Mouse (Mus musculus) limb, embryonic 12.5 days (tissue): Measurements from ENCODE around the gene Nfyb. TPM values are rescaled to one million over a fixed set of nuclear protein-coding genes. Genes with fewer than 3 reads are reported as not detected.

Experiments
- ATAC-seq: fragments of 200-750 bp; cut with Nextera tagmentation; 2 replicates; pipeline ENCODE4 v1.8.0; 2017; ENCODE audit warnings: low read depth, moderate TSS enrichment; ENCODE audit not compliant: insufficient number of reproducible peaks, insufficient read depth, low FRiP score, low TSS enrichment
- H3K27ac ChIP-seq: fragments of 300-500 bp; sonication (generic); 2 replicates; pipeline ENCODE4 v1.5.1; 2016; ENCODE audit warnings: mild to moderate bottlenecking, moderate library complexity
- H3K27me3 ChIP-seq: fragments of 300-500 bp; sonication (generic); 2 replicates; pipeline ENCODE4 v1.6.1; 2016; ENCODE audit warnings: mild to moderate bottlenecking, moderate library complexity
- H3K36me3 ChIP-seq: fragments of 300-500 bp; sonication (generic); 2 replicates; pipeline ENCODE4 v1.6.1; 2016; ENCODE audit warnings: mild to moderate bottlenecking, moderate library complexity
- H3K4me1 ChIP-seq: fragments of 300-500 bp; sonication (generic); replicated peaks from 2 replicates; pipeline ENCODE4 v1.6.1; 2016
- H3K4me2 ChIP-seq: fragments of 300-500 bp; sonication (generic); 2 replicates; pipeline ENCODE4 v1.6.1; 2016; ENCODE audit warnings: mild to moderate bottlenecking, moderate library complexity
- H3K4me3 ChIP-seq: fragments of 300-500 bp; sonication (generic); replicated peaks from 2 replicates; pipeline ENCODE4 v1.5.1; 2016; ENCODE audit warnings: mild to moderate bottlenecking
- H3K9ac ChIP-seq: fragments of 300-500 bp; sonication (generic); replicated peaks from 2 replicates; pipeline ENCODE4 v1.6.1; 2016; ENCODE audit warnings: mild to moderate bottlenecking, moderate library complexity
- H3K9me3 ChIP-seq: fragments of 300-500 bp; sonication (generic); 2 replicates; pipeline ENCODE4 v1.6.1; 2016; ENCODE audit warnings: mild to moderate bottlenecking, moderate library complexity
- WGBS: fragments of 180-500 bp; shearing (Covaris S2); methylation state at CpG from one replicate; pipeline ENCODE4 v1.1.7; 2016; 5-methylcytosine and 5-hydroxymethylcytosine counted together
- polyA plus RNA-seq: library from polyadenylated mRNA; unstranded; fragments of >200 nt; fragmentation: Nextera tagmentation; extraction: Ambion mirVana; gene quantifications from 2 replicates; pipeline ENCODE4 v1.2.1, GENCODE M21; 2016

Gene Nfyb
- polyA plus RNA-seq, 1 experiment from 2014 or later = 66.8 TPM

DNA sequence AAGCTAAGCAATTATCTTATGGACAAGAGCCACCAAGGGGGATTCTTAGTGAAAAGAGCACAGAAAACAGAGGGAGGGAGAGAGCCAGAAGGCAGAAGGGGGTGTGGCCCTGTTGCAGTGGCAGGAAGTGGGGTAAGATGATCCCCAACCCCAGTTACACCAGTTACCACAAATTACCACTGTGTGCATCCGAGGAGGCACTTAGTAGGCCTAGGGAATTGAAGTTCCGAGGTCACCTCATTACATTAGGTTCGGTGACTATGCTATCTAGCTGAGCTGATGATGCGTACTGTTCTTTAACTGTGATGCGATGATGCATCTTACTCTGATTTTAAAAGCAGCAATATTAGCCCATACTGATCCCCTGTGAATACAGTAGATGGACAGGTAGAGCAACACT lies 4.2 kb downstream of the Nfyb start:
- H3K27ac ChIP-seq = no peak overlapping the region
- WGBS = 88% methylated on average over 5 of the region's 5 CpGs
- peaks cover 50% of the 10 kb centered on the region for H3K4me1 ChIP-seq
- H3K4me2 ChIP-seq = no peak overlapping the region
- peaks cover 4% of the 10 kb centered on the region; the same call in 1 of the 2 replicates for H3K9me3 ChIP-seq
- H3K27me3 ChIP-seq = no peaks in the 10 kb centered on the region
- H3K36me3 ChIP-seq = peaks cover 67% of the 10 kb centered on the region
- H3K9ac ChIP-seq = no peak overlapping the region
- no peak overlapping the region for H3K4me3 ChIP-seq
- no peak for ATAC-seq

DNA sequence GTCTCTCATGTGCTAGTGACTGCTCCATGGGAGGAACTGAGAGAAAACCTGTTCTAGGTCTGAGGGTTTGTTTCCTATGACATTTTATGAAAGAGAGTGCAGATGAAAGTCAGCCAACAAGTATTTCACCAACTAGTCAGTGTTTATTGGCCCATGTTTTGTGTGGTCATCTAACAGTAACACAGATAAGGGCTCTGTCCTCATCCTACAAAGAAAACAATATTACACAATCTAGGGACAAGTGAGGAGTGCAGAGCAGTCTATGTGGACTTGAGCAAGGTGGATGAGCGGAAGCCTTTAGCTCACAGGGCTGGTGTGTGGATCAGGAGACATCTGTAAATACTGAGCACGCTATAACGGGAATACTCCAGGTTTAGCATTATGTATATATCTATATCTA lies 5.1 kb downstream of the Nfyb start:
- Histone ChIP-seq H3K4me2 (no peak overlapping the region), H3K27me3 (no peaks in the 10 kb centered on the region), H3K9me3 (peaks cover 4% of the 10 kb centered on the region; the same call in 1 of the 2 replicates), H3K4me3 (no peak overlapping the region), H3K27ac (no peak overlapping the region), H3K36me3 (peaks cover 75% of the 10 kb centered on the region), H3K9ac (no peak overlapping the region), H3K4me1 (peaks cover 47% of the 10 kb centered on the region)
- no peak for ATAC-seq
- WGBS = over 99% methylated on average over 3 of the region's 3 CpGs

DNA sequence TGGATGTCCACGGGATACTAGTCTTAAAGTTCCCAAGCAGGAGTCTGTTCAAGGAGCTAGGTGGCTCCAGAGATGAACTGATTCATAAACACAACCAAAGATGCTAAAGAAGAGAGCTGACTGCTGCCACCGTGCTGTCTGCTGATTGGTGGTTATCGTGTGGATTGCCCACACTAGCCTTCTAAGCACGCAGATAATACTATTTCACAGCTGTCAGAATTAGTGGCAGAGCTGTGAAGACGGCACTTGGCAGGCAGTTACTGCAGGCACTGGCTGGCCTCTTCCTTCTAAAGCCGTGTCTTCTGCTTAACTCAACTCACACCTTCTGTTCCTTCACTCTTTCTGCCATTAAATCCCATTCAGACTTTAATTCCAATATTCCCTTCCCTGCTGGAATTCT lies 5.6 kb downstream of the Nfyb start:
- no peak overlapping the region for H3K4me3 ChIP-seq
- H3K27ac ChIP-seq = no peak overlapping the region
- H3K9me3 ChIP-seq = peaks cover 4% of the 10 kb centered on the region; the same call in 1 of the 2 replicates
- WGBS = 84% methylated on average over 6 of the region's 6 CpGs
- no peak overlapping the region for H3K9ac ChIP-seq
- peaks cover 80% of the 10 kb centered on the region for H3K36me3 ChIP-seq
- H3K27me3 ChIP-seq = no peaks in the 10 kb centered on the region
- peaks cover 47% of the 10 kb centered on the region for H3K4me1 ChIP-seq
- no peak for ATAC-seq
- no peak overlapping the region for H3K4me2 ChIP-seq

DNA sequence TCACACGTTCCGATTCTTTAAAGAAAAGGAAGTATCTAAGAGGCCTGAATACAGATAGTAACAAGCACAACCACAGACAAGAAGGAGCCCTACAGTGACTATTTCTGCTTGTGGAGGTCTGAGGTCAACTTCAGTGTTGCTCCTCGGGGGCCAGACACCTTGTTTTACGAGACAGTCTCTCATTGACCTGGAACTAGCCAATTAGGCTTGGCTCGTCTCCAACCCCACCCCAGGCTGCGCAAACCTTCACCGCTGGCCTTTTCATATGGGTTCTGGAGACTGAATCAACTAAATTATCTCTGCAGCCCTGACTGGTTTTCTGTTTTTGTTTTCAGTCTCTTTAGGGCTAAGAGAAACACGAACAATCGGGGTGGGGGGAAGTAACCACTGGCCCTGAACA lies 6.6 kb downstream of the Nfyb start:
- Histone ChIP-seq H3K27ac (no peak overlapping the region), H3K4me2 (no peak overlapping the region), H3K36me3 (peaks cover 90% of the 10 kb centered on the region), H3K9me3 (peaks cover 4% of the 10 kb centered on the region; the same call in 1 of the 2 replicates), H3K4me1 (peaks cover 44% of the 10 kb centered on the region), H3K27me3 (no peaks in the 10 kb centered on the region), H3K9ac (no peak overlapping the region), H3K4me3 (no peak overlapping the region)
- no peak for ATAC-seq
- WGBS = 59% methylated on average over 9 of the region's 9 CpGs

DNA sequence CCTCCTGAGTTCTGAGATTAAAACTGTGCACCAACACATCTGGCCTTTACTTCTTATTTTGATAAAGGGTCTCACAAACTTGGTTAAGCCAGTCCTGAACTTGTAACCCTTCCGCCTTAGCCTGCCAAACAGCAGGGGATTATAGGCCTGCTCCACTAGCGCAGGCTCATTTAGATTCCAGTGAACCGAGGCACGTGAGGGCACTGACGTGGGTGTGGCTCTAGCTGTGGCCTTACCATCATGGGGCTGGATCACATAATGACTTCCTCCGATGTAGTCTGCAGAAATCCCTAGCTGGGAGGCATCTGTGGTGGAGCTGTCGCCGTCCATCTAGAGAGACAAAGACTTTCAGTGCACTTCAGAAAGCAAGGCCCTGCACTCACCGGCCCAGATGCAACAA lies 7.5 kb downstream of the Nfyb start:
- WGBS = 90% methylated on average over 9 of the region's 9 CpGs
- H3K27ac ChIP-seq = no peak overlapping the region
- H3K9me3 ChIP-seq = peaks cover 4% of the 10 kb centered on the region; the same call in 1 of the 2 replicates
- no peak overlapping the region for H3K9ac ChIP-seq
- no peaks in the 10 kb centered on the region for H3K27me3 ChIP-seq
- ATAC-seq = no peak
- H3K4me3 ChIP-seq = no peak overlapping the region
- H3K4me2 ChIP-seq = no peak overlapping the region
- peaks cover 37% of the 10 kb centered on the region for H3K4me1 ChIP-seq
- peaks cover 98% of the 10 kb centered on the region for H3K36me3 ChIP-seq

DNA sequence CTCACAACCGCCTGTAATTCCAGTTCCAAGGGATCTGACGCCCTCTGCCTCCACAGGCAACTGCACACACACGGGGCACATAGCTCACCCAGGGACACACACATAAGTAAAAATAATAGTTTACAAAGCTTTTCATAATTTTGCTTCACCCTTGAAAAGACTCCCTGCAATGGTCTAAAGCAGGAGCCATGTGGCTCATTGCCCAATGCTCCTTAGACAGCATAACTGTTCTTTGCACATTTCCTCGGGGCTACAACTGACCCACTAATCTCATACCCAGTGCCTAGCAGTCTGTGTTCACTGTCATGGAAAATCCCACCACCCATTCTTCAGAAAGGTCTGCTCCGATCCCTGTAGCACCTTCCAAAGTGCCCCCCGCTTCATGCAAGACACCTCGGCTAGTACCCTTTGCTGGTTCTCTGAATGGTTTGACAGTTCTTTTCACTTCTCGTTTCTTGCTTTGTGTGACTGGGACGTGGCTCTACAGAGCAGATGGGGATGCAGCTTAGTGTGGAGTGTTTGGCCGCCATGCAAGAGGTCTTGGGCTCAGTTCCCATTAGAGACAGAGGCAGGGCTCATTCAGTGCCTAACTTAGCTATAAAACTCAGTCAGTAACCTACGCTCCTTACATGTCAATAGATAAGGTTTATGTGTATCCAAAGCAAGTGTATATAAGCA lies 8.6 kb downstream of the Nfyb start:
- Histone ChIP-seq H3K4me2 (no peak overlapping the region), H3K4me1 (peaks cover 26% of the 10 kb centered on the region), H3K27ac (no peak overlapping the region), H3K27me3 (no peaks in the 10 kb centered on the region), H3K9ac (no peak overlapping the region), H3K9me3 (peaks cover 4% of the 10 kb centered on the region; the same call in 1 of the 2 replicates), H3K4me3 (no peak overlapping the region), H3K36me3 (peaks cover 98% of the 10 kb centered on the region)
- ATAC-seq = no peak
- 95% methylated on average over 11 of the region's 11 CpGs for WGBS

DNA sequence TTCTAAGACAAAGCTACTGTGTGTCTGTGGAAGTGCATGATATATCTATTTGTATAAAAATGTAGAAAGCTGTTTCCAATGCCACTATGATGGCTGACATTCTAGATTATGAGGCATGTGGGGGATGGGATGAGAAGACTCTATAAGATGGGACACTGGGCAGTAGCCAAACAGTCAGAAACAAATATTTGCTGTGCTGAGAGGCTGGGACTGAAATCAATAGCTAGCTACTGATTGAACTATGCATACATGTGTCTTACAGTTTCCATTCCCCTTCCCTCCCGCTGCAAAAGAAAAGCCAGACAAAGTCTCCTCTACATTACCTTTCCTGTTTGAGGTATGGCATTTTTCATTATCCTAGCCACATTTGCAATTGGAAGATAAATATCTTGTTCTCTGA lies 9.3 kb downstream of the Nfyb start:
- no peak for ATAC-seq
- H3K9me3 ChIP-seq = peaks cover 4% of the 10 kb centered on the region; the same call in 1 of the 2 replicates
- H3K27me3 ChIP-seq = no peaks in the 10 kb centered on the region
- H3K4me2 ChIP-seq = no peak overlapping the region
- no peak overlapping the region for H3K9ac ChIP-seq
- H3K27ac ChIP-seq = no peak overlapping the region
- H3K36me3 ChIP-seq = peaks cover 94% of the 10 kb centered on the region
- WGBS = 91% methylated on average over 1 of the region's 1 CpGs
- H3K4me1 ChIP-seq = peaks cover 20% of the 10 kb centered on the region
- H3K4me3 ChIP-seq = no peak overlapping the region

DNA sequence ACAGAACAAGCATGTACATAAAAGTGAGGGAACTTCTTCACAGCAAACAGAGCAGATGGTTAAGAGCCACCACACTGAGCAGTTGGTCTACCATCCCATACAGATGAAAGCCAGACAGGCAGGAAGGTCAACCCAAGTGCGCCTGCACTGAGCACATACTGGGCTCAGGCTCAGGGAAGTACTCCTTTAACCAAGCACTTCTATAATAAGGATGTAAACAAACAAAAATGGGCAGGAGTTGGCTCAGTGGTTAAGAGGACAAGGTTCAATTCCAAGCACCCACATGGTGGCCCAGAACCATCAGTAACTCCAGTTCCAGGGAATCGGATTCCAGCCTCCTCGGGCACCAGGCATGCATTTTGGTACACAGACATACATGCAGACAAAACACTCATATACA lies 11.0 kb downstream of the Nfyb start:
- H3K4me2 ChIP-seq = no peak overlapping the region
- H3K9ac ChIP-seq = no peak overlapping the region
- peaks cover 4% of the 10 kb centered on the region; the same call in 1 of the 2 replicates for H3K9me3 ChIP-seq
- ATAC-seq = no peak
- H3K27me3 ChIP-seq = no peaks in the 10 kb centered on the region
- WGBS = 91% methylated on average over 3 of the region's 3 CpGs
- H3K4me1 ChIP-seq = peaks cover 7% of the 10 kb centered on the region; the same call in 1 of the 2 replicates
- H3K27ac ChIP-seq = no peak overlapping the region
- H3K36me3 ChIP-seq = peaks cover 94% of the 10 kb centered on the region
- no peak overlapping the region for H3K4me3 ChIP-seq

DNA sequence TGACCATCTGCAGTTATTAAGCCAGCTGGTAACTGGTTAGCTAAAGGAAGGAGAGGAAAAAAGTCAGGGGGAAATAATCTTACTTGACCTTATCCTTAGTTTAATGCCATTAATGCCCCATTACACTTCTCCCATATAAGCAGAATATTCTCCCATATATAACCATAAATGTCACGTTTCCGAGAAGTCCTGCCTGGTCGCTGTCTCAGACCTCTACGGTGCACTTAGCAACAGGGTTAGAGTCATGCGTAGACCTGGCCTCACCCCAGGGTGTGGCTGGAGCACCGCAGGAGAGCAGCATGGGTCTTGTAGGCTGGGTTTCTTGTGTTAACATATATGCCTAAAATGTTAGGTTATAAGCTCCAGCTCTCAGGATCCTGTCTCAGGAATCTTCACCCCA lies 13.2 kb downstream of the Nfyb start:
- 95% methylated on average over 6 of the region's 6 CpGs for WGBS
- no peaks in the 10 kb centered on the region for H3K4me1 ChIP-seq
- peaks cover 95% of the 10 kb centered on the region for H3K36me3 ChIP-seq
- no peak overlapping the region for H3K9ac ChIP-seq
- ATAC-seq = no peak
- H3K9me3 ChIP-seq = no peaks in the 10 kb centered on the region; the same call in 1 of the 2 replicates
- no peaks in the 10 kb centered on the region for H3K27me3 ChIP-seq
- H3K4me2 ChIP-seq = no peak overlapping the region
- no peak overlapping the region for H3K27ac ChIP-seq
- no peak overlapping the region for H3K4me3 ChIP-seq

DNA sequence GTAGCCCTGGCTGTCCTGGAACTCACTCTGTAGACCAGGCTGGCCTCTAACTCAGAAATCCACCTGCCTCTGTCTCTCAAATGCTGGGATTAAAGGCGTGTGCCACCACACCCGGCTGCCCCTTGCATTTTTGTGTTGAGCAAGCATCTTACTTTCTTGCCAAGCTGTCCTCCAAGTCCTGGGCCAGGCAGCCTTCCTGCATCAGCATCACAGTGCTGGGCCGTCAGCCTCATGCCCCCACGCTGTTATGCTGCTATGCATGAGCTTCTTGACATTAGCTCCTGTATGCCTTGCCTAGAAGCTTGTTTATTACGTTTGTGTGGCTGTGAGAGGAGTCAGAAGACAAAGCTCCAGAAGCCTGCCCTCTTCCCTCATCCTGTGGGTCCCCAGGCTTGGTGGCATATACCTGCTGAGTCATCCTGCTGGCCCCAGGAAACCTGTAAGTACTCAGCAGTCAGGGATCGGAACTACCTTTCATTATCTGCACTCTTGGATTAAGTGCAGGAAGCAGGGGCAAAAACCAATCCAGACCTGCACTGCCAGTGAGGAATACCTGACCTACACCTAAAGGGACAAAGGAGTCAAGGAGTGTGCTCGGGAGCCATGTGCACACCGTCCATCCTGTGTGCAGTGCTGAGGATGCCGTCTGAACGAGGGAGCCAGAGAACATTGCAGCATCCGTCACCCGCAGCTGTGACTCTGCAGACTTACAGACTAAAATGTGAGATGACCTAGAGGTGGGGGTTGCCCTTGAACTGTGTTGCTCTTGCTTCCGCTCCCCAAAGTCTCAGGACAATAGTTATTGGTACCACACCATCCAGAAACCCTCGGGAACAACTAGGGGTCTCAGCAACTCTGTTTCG lies 16.7 kb downstream of the Nfyb start:
- peaks cover 86% of the 10 kb centered on the region for H3K36me3 ChIP-seq

DNA sequence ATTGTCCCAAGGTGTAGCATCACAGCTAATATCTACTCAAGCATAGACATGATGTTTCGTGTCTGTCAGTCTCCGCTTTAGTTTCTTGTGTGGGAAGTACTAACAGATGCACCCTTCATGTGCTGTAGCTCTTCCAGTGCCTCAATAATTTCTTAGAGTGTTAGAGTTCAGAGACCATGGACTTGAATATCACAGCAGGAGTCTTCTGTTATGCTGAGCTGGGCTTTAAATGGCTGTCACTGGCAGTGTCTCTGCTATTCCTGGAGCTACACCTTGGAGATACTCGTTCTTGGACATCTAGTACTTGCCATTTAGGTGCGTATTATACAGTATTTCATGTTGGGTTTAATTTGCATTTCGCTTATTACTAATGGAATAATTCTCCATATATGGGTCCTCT lies 18.6 kb downstream of the Nfyb start:
- no peaks in the 10 kb centered on the region for H3K4me1 ChIP-seq
- H3K36me3 ChIP-seq = peaks cover 78% of the 10 kb centered on the region
- H3K4me2 ChIP-seq = no peak overlapping the region
- 93% methylated on average over 5 of the region's 5 CpGs for WGBS
- no peak overlapping the region for H3K27ac ChIP-seq
- no peaks in the 10 kb centered on the region for H3K27me3 ChIP-seq
- ATAC-seq = no peak
- H3K9me3 ChIP-seq = no peaks in the 10 kb centered on the region
- H3K4me3 ChIP-seq = no peak overlapping the region
- no peak overlapping the region for H3K9ac ChIP-seq

More for the DNA sequence above, 16.7 kb downstream of the Nfyb start:
- no peaks in the 10 kb centered on the region for H3K27me3 ChIP-seq
- H3K9me3 ChIP-seq = no peaks in the 10 kb centered on the region
- WGBS = 88% methylated on average over 15 of the region's 15 CpGs
- H3K4me2 ChIP-seq = no peak overlapping the region
- no peak overlapping the region for H3K27ac ChIP-seq
- ATAC-seq = no peak
- H3K9ac ChIP-seq = no peak overlapping the region
- H3K4me3 ChIP-seq = no peak overlapping the region
- H3K4me1 ChIP-seq = no peaks in the 10 kb centered on the region
